Mouse (Mus musculus) brain, embryonic 14.5 days (tissue): Measurements from ENCODE around the gene Mfn2.

Source experiments
- CTCF ChIP-seq: fragments of 200-500 bp; IDR thresholded peaks from 2 replicates; pipeline ENCODE4 v1.5.1; 2012; ENCODE audit warnings: inconsistent platforms, mild to moderate bottlenecking, moderate library complexity, borderline replicate concordance; ENCODE audit not compliant: insufficient read depth, insufficient read length; ENCODE audit errors: extremely low read depth
- POLR2A ChIP-seq: fragments of 200-500 bp; IDR thresholded peaks from 2 replicates; pipeline ENCODE4 v1.6.1; 2012; ENCODE audit warnings: mild to moderate bottlenecking, inconsistent platforms, borderline replicate concordance; ENCODE audit not compliant: poor library complexity, insufficient read depth, insufficient read length, severe bottlenecking; ENCODE audit errors: extremely low read depth

- TF ChIP-seq POLR2A = no peak
- TF ChIP-seq CTCF = no peak
Observed at GRCm38 (mm10) chr4:147900452-147900851, 4.1 kb downstream of the Mfn2 start.
